Mouse (Mus musculus): ENCODE data around the gene Iqca. TPM values are rescaled to one million over a fixed set of nuclear protein-coding genes. Genes with fewer than 3 reads are reported as not detected.

Gene Iqca
- 0.22 and 0.51 TPM in 2 replicates for polyA plus RNA-seq (2014; fragmentation: Nextera tagmentation; extraction: Ambion mirVana)

- Histone ChIP-seq H3K27me3 (replicated peaks; ENCODE audit: control insufficient read depth, insufficient read depth, low read length) (no peaks in the 10 kb centered on the region), H3K36me3 (ENCODE audit: control insufficient read depth, insufficient read depth, low read length) (no peaks in the 10 kb centered on the region), H3K27ac (ENCODE audit: low read depth) (peak within 1 kb of the TSS; percentile 81), H3K9ac (ENCODE audit: low read length) (peak within 1 kb of the TSS; percentile 18; the same call in 1 of the 2 replicates), H3K4me3 (ENCODE audit: low read depth, low read length) (no peak within 1 kb of the TSS), H3K9me3 (ENCODE audit: control insufficient read depth, low read length) (no peaks in the 10 kb centered on the region), H3K4me2 (ENCODE audit: low read length) (peak within 1 kb of the TSS; percentile 39), H3K4me1 (replicated peaks; ENCODE audit: control insufficient read depth, insufficient read depth, low read length) (peaks cover 12% of the 10 kb centered on the region)
- peak; percentile 97 for ATAC-seq (replicated peaks; ENCODE audit: low FRiP score, low TSS enrichment, low read depth)
- 3% methylated on average over 18 of the region's 18 CpGs for WGBS
- DNase-seq (ENCODE audit: low spot score) = peak; percentile 84
Measured at GRCm38 (mm10) chr1:90153099-90153744, at the start of gene Iqca. Iqca (minus strand) TSS chr1:90153401.

- Histone ChIP-seq H3K4me2 (ENCODE audit: low read length) (peak overlapping the region; percentile 61), H3K4me1 (replicated peaks; ENCODE audit: control insufficient read depth, insufficient read depth, low read length) (peaks cover 28% of the 10 kb centered on the region), H3K27me3 (replicated peaks; ENCODE audit: control insufficient read depth, insufficient read depth, low read length) (no peaks in the 10 kb centered on the region), H3K27ac (ENCODE audit: low read depth) (peak overlapping the region; percentile 61), H3K9ac (ENCODE audit: low read length) (no peak overlapping the region), H3K36me3 (ENCODE audit: control insufficient read depth, insufficient read depth, low read length) (no peaks in the 10 kb centered on the region), H3K9me3 (ENCODE audit: control insufficient read depth, low read length) (0 out of 2 replicates have a peak, but pooled peaks cover 4% of the 10 kb centered on the region), H3K4me3 (ENCODE audit: low read depth, low read length) (no peak overlapping the region)
- 19% methylated on average over 23 of the region's 23 CpGs for WGBS
- DNase-seq (ENCODE audit: low spot score) (peak; percentile 70), ATAC-seq (replicated peaks; ENCODE audit: low FRiP score, low TSS enrichment, low read depth) (peak; percentile 81)
Measured at GRCm38 (mm10) chr1:90202207-90202978, 49.2 kb upstream of the Iqca start.

- Histone ChIP-seq H3K36me3 (ENCODE audit: control insufficient read depth, insufficient read depth, low read length) (no peaks in the 10 kb centered on the region), H3K4me2 (ENCODE audit: low read length) (no peak overlapping the region)
Measured at GRCm38 (mm10) chr1:90201655-90202054, 48.5 kb upstream of the Iqca start.

GRCm38 (mm10) chr1:90201246-90201645, 48.0 kb upstream of the Iqca start:
- H3K27me3 ChIP-seq (replicated peaks; ENCODE audit: control insufficient read depth, insufficient read depth, low read length) = no peaks in the 10 kb centered on the region

More at GRCm38 (mm10) chr1:90201655-90202054, 48.5 kb upstream of the Iqca start:
- 55% methylated on average over 2 of the region's 2 CpGs for WGBS
- Histone ChIP-seq H3K27me3 (replicated peaks; ENCODE audit: control insufficient read depth, insufficient read depth, low read length) (no peaks in the 10 kb centered on the region), H3K4me3 (ENCODE audit: low read depth, low read length) (no peak overlapping the region), H3K4me1 (replicated peaks; ENCODE audit: control insufficient read depth, insufficient read depth, low read length) (peaks cover 28% of the 10 kb centered on the region), H3K9ac (ENCODE audit: low read length) (no peak overlapping the region), H3K27ac (ENCODE audit: low read depth) (peak overlapping the region; percentile 61; the same call in 1 of the 2 replicates), H3K9me3 (ENCODE audit: control insufficient read depth, low read length) (0 out of 2 replicates have a peak, but pooled peaks cover 4% of the 10 kb centered on the region)
- ATAC-seq (replicated peaks; ENCODE audit: low FRiP score, low TSS enrichment, low read depth) = no peak
- DNase-seq (ENCODE audit: low spot score) = no peak

GRCm38 (mm10) chr1:90189046-90189445, 35.8 kb upstream of the Iqca start:
- H3K4me3 ChIP-seq (ENCODE audit: low read depth, low read length) = no peak overlapping the region
- H3K36me3 ChIP-seq (ENCODE audit: control insufficient read depth, insufficient read depth, low read length) = no peaks in the 10 kb centered on the region
- H3K27me3 ChIP-seq (replicated peaks; ENCODE audit: control insufficient read depth, insufficient read depth, low read length) = no peaks in the 10 kb centered on the region
- no peak overlapping the region for H3K27ac ChIP-seq (ENCODE audit: low read depth)
- no peak overlapping the region for H3K9ac ChIP-seq (ENCODE audit: low read length)
- peaks cover 5% of the 10 kb centered on the region; the same call in 1 of the 2 replicates for H3K9me3 ChIP-seq (ENCODE audit: control insufficient read depth, low read length)
- no peak overlapping the region for H3K4me2 ChIP-seq (ENCODE audit: low read length)
- no peaks in the 10 kb centered on the region for H3K4me1 ChIP-seq (replicated peaks; ENCODE audit: control insufficient read depth, insufficient read depth, low read length)
- ATAC-seq (replicated peaks; ENCODE audit: low FRiP score, low TSS enrichment, low read depth) = no peak
- 95% methylated on average over 6 of the region's 6 CpGs for WGBS
- no peak for DNase-seq (ENCODE audit: low spot score)

More at GRCm38 (mm10) chr1:90201246-90201645, 48.0 kb upstream of the Iqca start:
- Histone ChIP-seq H3K27ac (ENCODE audit: low read depth) (no peak overlapping the region), H3K4me1 (replicated peaks; ENCODE audit: control insufficient read depth, insufficient read depth, low read length) (peaks cover 25% of the 10 kb centered on the region), H3K4me2 (ENCODE audit: low read length) (no peak overlapping the region), H3K4me3 (ENCODE audit: low read depth, low read length) (no peak overlapping the region), H3K36me3 (ENCODE audit: control insufficient read depth, insufficient read depth, low read length) (no peaks in the 10 kb centered on the region), H3K9me3 (ENCODE audit: control insufficient read depth, low read length) (0 out of 2 replicates have a peak, but pooled peaks cover 4% of the 10 kb centered on the region), H3K9ac (ENCODE audit: low read length) (no peak overlapping the region)
- no peak for ATAC-seq (replicated peaks; ENCODE audit: low FRiP score, low TSS enrichment, low read depth)
- WGBS = 69% methylated on average over 5 of the region's 5 CpGs
- no peak for DNase-seq (ENCODE audit: low spot score)

- Histone ChIP-seq H3K4me2 (ENCODE audit: low read length) (no peak overlapping the region), H3K9me3 (ENCODE audit: control insufficient read depth, low read length) (peaks cover 5% of the 10 kb centered on the region; the same call in 1 of the 2 replicates), H3K27ac (ENCODE audit: low read depth) (no peak overlapping the region), H3K9ac (ENCODE audit: low read length) (no peak overlapping the region), H3K27me3 (replicated peaks; ENCODE audit: control insufficient read depth, insufficient read depth, low read length) (no peaks in the 10 kb centered on the region), H3K4me3 (ENCODE audit: low read depth, low read length) (no peak overlapping the region), H3K36me3 (ENCODE audit: control insufficient read depth, insufficient read depth, low read length) (no peaks in the 10 kb centered on the region), H3K4me1 (replicated peaks; ENCODE audit: control insufficient read depth, insufficient read depth, low read length) (no peaks in the 10 kb centered on the region)
- ATAC-seq (replicated peaks; ENCODE audit: low FRiP score, low TSS enrichment, low read depth) (no peak), DNase-seq (ENCODE audit: low spot score) (no peak)
- WGBS = 87% methylated on average over 5 of the region's 5 CpGs
Measured at GRCm38 (mm10) chr1:90186874-90187273, 33.7 kb upstream of the Iqca start.

GRCm38 (mm10) chr1:90186173-90186572, 33.0 kb upstream of the Iqca start:
- ATAC-seq (replicated peaks; ENCODE audit: low FRiP score, low TSS enrichment, low read depth) = no peak
- Histone ChIP-seq H3K9me3 (ENCODE audit: control insufficient read depth, low read length) (peaks cover 5% of the 10 kb centered on the region; the same call in 1 of the 2 replicates), H3K36me3 (ENCODE audit: control insufficient read depth, insufficient read depth, low read length) (no peaks in the 10 kb centered on the region), H3K4me2 (ENCODE audit: low read length) (no peak overlapping the region), H3K9ac (ENCODE audit: low read length) (no peak overlapping the region), H3K4me3 (ENCODE audit: low read depth, low read length) (no peak overlapping the region), H3K27ac (ENCODE audit: low read depth) (no peak overlapping the region), H3K27me3 (replicated peaks; ENCODE audit: control insufficient read depth, insufficient read depth, low read length) (no peaks in the 10 kb centered on the region), H3K4me1 (replicated peaks; ENCODE audit: control insufficient read depth, insufficient read depth, low read length) (no peaks in the 10 kb centered on the region)
- 81% methylated on average over 4 of the region's 4 CpGs for WGBS
- no peak for DNase-seq (ENCODE audit: low spot score)

GRCm38 (mm10) chr1:90183602-90184001, 30.4 kb upstream of the Iqca start:
- H3K36me3 ChIP-seq (ENCODE audit: control insufficient read depth, insufficient read depth, low read length) = no peaks in the 10 kb centered on the region
- H3K4me2 ChIP-seq (ENCODE audit: low read length) = no peak overlapping the region
- no peaks in the 10 kb centered on the region for H3K27me3 ChIP-seq (replicated peaks; ENCODE audit: control insufficient read depth, insufficient read depth, low read length)
- H3K9me3 ChIP-seq (ENCODE audit: control insufficient read depth, low read length) = peaks cover 5% of the 10 kb centered on the region; the same call in 1 of the 2 replicates
- no peak overlapping the region for H3K9ac ChIP-seq (ENCODE audit: low read length)
- DNase-seq (ENCODE audit: low spot score) = no peak
- H3K4me1 ChIP-seq (replicated peaks; ENCODE audit: control insufficient read depth, insufficient read depth, low read length) = no peaks in the 10 kb centered on the region
- WGBS = 57% methylated on average over 6 of the region's 6 CpGs
- no peak for ATAC-seq (replicated peaks; ENCODE audit: low FRiP score, low TSS enrichment, low read depth)
- no peak overlapping the region for H3K4me3 ChIP-seq (ENCODE audit: low read depth, low read length)
- H3K27ac ChIP-seq (ENCODE audit: low read depth) = no peak overlapping the region

Data from intestine, embryonic 14.5 days (tissue).